Mouse (Mus musculus) embryonic fibroblast, embryonic 13.5 days (primary cell): ENCODE results near the gene Asap2.

Experiments used
- CTCF ChIP-seq: IDR thresholded peaks from 2 replicates; pipeline ENCODE4 v1.5.1; 2011; ENCODE audit warnings: mild to moderate bottlenecking, control low read depth, low read length, moderate library complexity, borderline replicate concordance; ENCODE audit not compliant: insufficient read depth
- POLR2A ChIP-seq: IDR thresholded peaks from 2 replicates; pipeline ENCODE4 v1.6.1; 2011; ENCODE audit warnings: low read depth, mild to moderate bottlenecking, control low read depth, low read length, moderate library complexity

DNA sequence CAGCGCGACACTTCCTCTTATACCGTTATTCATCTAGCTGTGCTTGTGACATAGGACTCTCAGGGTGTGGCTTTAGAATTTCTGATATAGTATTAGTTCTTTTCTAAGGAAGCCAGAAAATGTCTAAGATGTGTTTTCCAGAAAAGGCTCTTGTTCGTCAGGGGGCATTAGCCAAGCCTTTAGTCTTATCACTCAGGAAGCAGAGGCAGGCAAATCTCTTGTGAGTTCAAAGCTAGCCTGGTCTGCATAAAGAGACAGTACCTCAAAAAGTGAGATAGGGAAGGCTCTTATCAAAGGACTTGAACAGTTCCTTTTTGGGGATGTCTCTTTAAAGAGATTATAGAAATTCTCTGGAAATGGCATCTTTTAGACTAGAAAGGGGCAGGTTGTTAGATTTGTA, 238.4 kb downstream of the Asap2 start:
- TF ChIP-seq POLR2A (no peak), CTCF (no peak)
